Mouse (Mus musculus) left cerebral cortex, postnatal 25 days (tissue): ENCODE results near the gene Ppp1r18. TPM values are rescaled to one million over a fixed set of nuclear protein-coding genes. Genes with fewer than 3 reads are reported as not detected.
A peak's percentile ranks its signal among the peaks of the same experiment; 100 is the strongest.

Source experiments
- DNase-seq, 2 experiments: peaks; one replicate each; pipeline ENCODE4 v3.0.0; 2022; ENCODE audit warnings: low spot score in 2 of 2, mixed read lengths in 1 of 2
- intact Hi-C: fragments of 180-260 bp; cut with DNase I; formaldehyde crosslinking; loops from one replicate; pipeline ENCODE4 v1.15.1; 2025
- total RNA-seq, 2 experiments: library from RNA; stranded (reverse); gene quantifications; 2 replicates each; pipeline ENCODE4 v1.2.3; 2021

Gene Ppp1r18
- total RNA-seq, 2 experiments from 2014 or later = 8.3 to 8.7 TPM

- no peak for DNase-seq
- intact Hi-C loops = no loop called here
Measured at GRCm38 (mm10) chr17:35897644-35898573, 32.5 kb downstream of the Ppp1r18 start.

GRCm38 (mm10) chr17:35900636-35901035 lies 35.2 kb downstream of the Ppp1r18 start:
- DNase-seq = no peak
- intact Hi-C loops = no loop called here

GRCm38 (mm10) chr17:35903343-35903991 lies 38.1 kb downstream of the Ppp1r18 start:
- intact Hi-C loops = no loop called here
- no peak for DNase-seq

- DNase-seq = no peak
- intact Hi-C loops = no loop called here
Measured at GRCm38 (mm10) chr17:35903992-35904355, 38.6 kb downstream of the Ppp1r18 start.

- DNase-seq = no peak
- intact Hi-C loops = no loop called here
Measured at GRCm38 (mm10) chr17:35905587-35905986, 40.2 kb downstream of the Ppp1r18 start.

- intact Hi-C loops = no loop called here
Measured at GRCm38 (mm10) chr17:35907609-35908008, 42.2 kb downstream of the Ppp1r18 start.

GRCm38 (mm10) chr17:35909186-35909918 lies 44.0 kb downstream of the Ppp1r18 start:
- DNase-seq = no peak
- intact Hi-C loops = no loop called here

More at GRCm38 (mm10) chr17:35907609-35908008, 42.2 kb downstream of the Ppp1r18 start:
- DNase-seq = no peak

- intact Hi-C loops = no loop called here
- DNase-seq = peak; percentile 93 to 95
Measured at GRCm38 (mm10) chr17:35909919-35910369, 44.6 kb downstream of the Ppp1r18 start, which contains the start of gene Atat1. Gene Atat1, minus strand, starts transcription at chr17:35910075.

GRCm38 (mm10) chr17:35914975-35915374 lies 49.6 kb downstream of the Ppp1r18 start:
- no peak for DNase-seq
- intact Hi-C loops = loop anchor here (5.0 kb wide), 1 partner anchor 78 kb away; the partner anchor contains the start of gene Tubb5

- intact Hi-C loops = loop anchor here (5.0 kb wide), 1 partner anchor 78 kb away; the partner anchor contains the start of gene Tubb5
- DNase-seq = no peak
Measured at GRCm38 (mm10) chr17:35915538-35916296, 50.3 kb downstream of the Ppp1r18 start.

GRCm38 (mm10) chr17:35916297-35917142 lies 51.1 kb downstream of the Ppp1r18 start, which contains the start of the genes Mrps18b and Ppp1r10:
Gene Mrps18b, minus strand, starts transcription at chr17:35916389.
Gene Ppp1r10, plus strand, starts transcription at chr17:35916434.
- intact Hi-C loops = loop anchor here (5.0 kb wide), 1 partner anchor 79 kb away; the partner anchor contains the start of gene Tubb5
- peak; percentile 100 for DNase-seq

GRCm38 (mm10) chr17:35917143-35917462 lies 51.7 kb downstream of the Ppp1r18 start:
- intact Hi-C loops = loop anchor here (5.0 kb wide), 1 partner anchor 80 kb away; the partner anchor contains the start of gene Tubb5

GRCm38 (mm10) chr17:35917463-35918251 lies 52.3 kb downstream of the Ppp1r18 start:
- peak; percentile 62 to 74 for DNase-seq
- intact Hi-C loops = loop anchor here (5.0 kb wide), 1 partner anchor 80 kb away; the partner anchor contains the start of gene Tubb5

More at GRCm38 (mm10) chr17:35917143-35917462, 51.7 kb downstream of the Ppp1r18 start:
- DNase-seq = peak in 1 of 2 experiments; percentile 43

- intact Hi-C loops = loop anchor here (5.0 kb wide), 1 partner anchor 81 kb away; the partner anchor contains the start of gene Tubb5
- DNase-seq = peak in 1 of 2 experiments; percentile 69
Measured at GRCm38 (mm10) chr17:35918276-35919059, 53.1 kb downstream of the Ppp1r18 start.

GRCm38 (mm10) chr17:35919060-35919715 lies 53.8 kb downstream of the Ppp1r18 start:
- DNase-seq = peak; percentile 93 to 98
- intact Hi-C loops = loop anchor here (5.0 kb wide), 1 partner anchor 82 kb away; the partner anchor contains the start of gene Tubb5
